Mouse (Mus musculus): Measurements from ENCODE around the gene Ptov1. TPM values are rescaled to one million over a fixed set of nuclear protein-coding genes. Genes with fewer than 3 reads are reported as not detected.

The Ptov1 gene
- polyA plus RNA-seq, 2 experiments, result 35.0 to 47.3 TPM

DNA sequence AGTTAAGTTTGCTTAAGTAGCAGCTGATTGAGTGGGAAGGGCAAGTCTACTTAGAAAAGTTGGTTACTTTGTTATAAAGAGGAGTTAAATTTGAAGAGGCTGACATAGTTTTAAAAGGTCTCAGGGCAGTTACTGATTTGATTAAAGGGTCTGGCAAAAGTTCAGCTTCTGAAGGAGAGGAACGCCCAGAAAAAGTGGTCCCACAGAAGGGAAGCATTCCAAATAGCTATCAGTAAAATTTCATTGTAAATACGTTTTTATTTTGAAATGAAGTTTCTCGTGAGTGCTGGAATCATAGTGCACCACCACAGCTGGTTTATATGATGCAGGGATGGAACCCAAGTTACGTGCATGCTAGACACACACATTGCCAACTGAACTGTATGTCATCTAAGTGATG, 36.8 kb downstream of the Ptov1 start:
- no peak overlapping the region for H3K27ac ChIP-seq
- ATAC-seq (ENCODE audit: insufficient read depth) (no peak), DNase-seq (ENCODE audit: low read depth in 3 of 3, low spot score in 3 of 3) (no peak)
- WGBS (ENCODE audit: insufficient replicate concordance), result 74% methylated on average over 4 of the region's 4 CpGs
- peaks cover 40% of the 10 kb centered on the region for H3K36me3 ChIP-seq (replicated peaks; ENCODE audit: control insufficient read depth, insufficient read depth, low read depth)
- TF ChIP-seq EP300 (IDR thresholded peaks at IDR 0.05; ENCODE audit: low read depth), result no peak
- no peak for TF ChIP-seq CTCF (IDR thresholded peaks at IDR 0.05; ENCODE audit: low read depth)
- H3K4me1 ChIP-seq (replicated peaks; ENCODE audit: control insufficient read depth in 2 of 2, insufficient read depth in 2 of 2, low read length in 1 of 2), result no peaks in the 10 kb centered on the region
- H3K27me3 ChIP-seq (ENCODE audit: control insufficient read depth, insufficient read depth, low read length), result no peaks in the 10 kb centered on the region
- H3K9me3 ChIP-seq (ENCODE audit: control insufficient read depth, low read length), result no peaks in the 10 kb centered on the region
- no peak overlapping the region for H3K4me3 ChIP-seq (ENCODE audit: insufficient read depth in 1 of 2, low read depth in 2 of 2, low read length in 2 of 2)
- H3K4me2 ChIP-seq (ENCODE audit: low read depth), result no peak overlapping the region
- no peak overlapping the region for H3K9ac ChIP-seq (replicated peaks)

DNA sequence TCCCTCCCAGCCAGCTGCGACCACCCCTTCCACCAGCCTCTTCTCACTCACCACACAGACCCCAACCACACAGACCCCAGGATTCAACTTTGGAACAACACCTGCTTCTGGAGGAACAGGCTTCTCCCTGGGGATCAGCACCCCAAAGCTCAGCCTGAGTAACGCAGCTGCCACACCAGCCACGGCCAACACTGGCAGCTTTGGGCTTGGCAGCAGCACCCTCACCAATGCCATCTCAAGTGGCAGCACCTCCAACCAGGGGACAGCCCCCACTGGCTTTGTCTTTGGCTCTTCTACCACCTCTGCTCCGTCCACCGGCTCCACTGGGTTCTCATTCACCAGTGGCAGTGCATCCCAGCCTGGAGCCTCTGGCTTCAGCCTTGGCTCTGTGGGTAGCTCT, 40.9 kb downstream of the Ptov1 start:
- no peak for TF ChIP-seq EP300 (IDR thresholded peaks at IDR 0.05; ENCODE audit: low read depth)
- TF ChIP-seq CTCF (IDR thresholded peaks at IDR 0.05; ENCODE audit: low read depth), result no peak
- Histone ChIP-seq H3K9ac (replicated peaks) (no peak overlapping the region), H3K27me3 (ENCODE audit: control insufficient read depth, insufficient read depth, low read length) (no peaks in the 10 kb centered on the region), H3K4me3 (ENCODE audit: insufficient read depth in 1 of 2, low read depth in 2 of 2, low read length in 2 of 2) (no peak overlapping the region), H3K4me1 (replicated peaks; ENCODE audit: control insufficient read depth in 2 of 2, insufficient read depth in 2 of 2, low read length in 1 of 2) (peaks cover 4% of the 10 kb centered on the region in 2 experiments; a peak in 3 of 4 replicates), H3K9me3 (ENCODE audit: control insufficient read depth, low read length) (no peaks in the 10 kb centered on the region), H3K4me2 (ENCODE audit: low read depth) (no peak overlapping the region), H3K27ac (no peak overlapping the region), H3K36me3 (replicated peaks; ENCODE audit: control insufficient read depth, insufficient read depth, low read depth) (peaks cover 46% of the 10 kb centered on the region)
- ATAC-seq (ENCODE audit: insufficient read depth), result no peak
- WGBS (ENCODE audit: insufficient replicate concordance), result 85% methylated on average over 5 of the region's 5 CpGs
- DNase-seq (ENCODE audit: low read depth in 3 of 3, low spot score in 3 of 3), result no peak

DNA sequence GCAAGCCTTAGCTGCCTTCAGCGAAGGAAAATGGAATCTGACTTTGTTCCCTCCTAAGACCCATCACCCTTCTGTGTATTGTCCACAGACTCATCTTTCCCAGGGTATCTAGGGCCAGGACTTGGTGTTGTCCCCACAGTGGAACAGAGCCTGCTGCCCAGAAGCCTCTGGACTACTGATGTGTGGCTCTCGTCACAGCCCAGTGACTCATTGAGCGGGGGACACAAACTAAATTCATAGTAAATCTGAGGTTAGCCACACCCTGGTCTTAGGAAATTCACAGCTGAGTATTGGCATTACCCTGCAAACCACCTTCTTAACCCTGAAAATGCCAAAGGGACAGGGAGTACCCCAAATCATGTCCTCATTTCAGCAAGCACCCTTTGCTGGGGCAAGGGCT, 42.8 kb downstream of the Ptov1 start:
- WGBS (ENCODE audit: insufficient replicate concordance), result 83% methylated on average over 3 of the region's 3 CpGs

DNA sequence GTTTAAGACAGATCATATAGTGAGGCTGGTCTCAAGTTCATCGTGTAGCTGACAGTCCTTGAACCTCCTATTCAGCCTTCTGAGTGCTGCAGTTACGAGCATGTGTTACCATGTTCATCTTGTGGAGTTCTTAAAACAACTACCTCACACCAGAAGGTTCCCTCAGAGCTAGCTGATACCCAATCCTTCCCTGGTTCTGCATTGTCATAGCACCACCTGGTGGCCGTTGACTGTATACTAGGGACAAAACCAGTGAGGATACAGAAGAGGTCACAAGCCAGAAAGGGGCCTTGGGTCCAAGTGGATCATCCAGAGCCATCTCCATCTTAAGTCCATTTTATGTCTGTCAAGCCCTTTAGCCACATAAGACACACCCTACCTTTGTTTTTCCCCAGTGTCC, 44.7 kb downstream of the Ptov1 start:
- Histone ChIP-seq H3K4me2 (ENCODE audit: low read depth) (no peak overlapping the region), H3K9me3 (ENCODE audit: control insufficient read depth, low read length) (no peaks in the 10 kb centered on the region), H3K4me1 (replicated peaks; ENCODE audit: control insufficient read depth in 2 of 2, insufficient read depth in 2 of 2, low read length in 1 of 2) (peaks cover 21 to 34% of the 10 kb centered on the region in 2 experiments), H3K9ac (replicated peaks) (no peak overlapping the region), H3K27me3 (ENCODE audit: control insufficient read depth, insufficient read depth, low read length) (no peaks in the 10 kb centered on the region), H3K27ac (no peak overlapping the region), H3K36me3 (replicated peaks; ENCODE audit: control insufficient read depth, insufficient read depth, low read depth) (peaks cover 27% of the 10 kb centered on the region), H3K4me3 (ENCODE audit: insufficient read depth in 1 of 2, low read depth in 2 of 2, low read length in 2 of 2) (no peak overlapping the region)
- peak; percentile 45 to 64 (median 55) for DNase-seq (ENCODE audit: low read depth in 3 of 3, low spot score in 3 of 3)
- TF ChIP-seq CTCF (IDR thresholded peaks at IDR 0.05; ENCODE audit: low read depth) (peak; percentile 94), EP300 (IDR thresholded peaks at IDR 0.05; ENCODE audit: low read depth) (no peak)
- 15% methylated on average over 3 of the region's 3 CpGs for WGBS (ENCODE audit: insufficient replicate concordance)
- 0 out of 2 replicates have a peak, but pooled peaks have one; percentile 23 for ATAC-seq (ENCODE audit: insufficient read depth)

More for the DNA sequence above, 42.8 kb downstream of the Ptov1 start:
- no peaks in the 10 kb centered on the region for H3K27me3 ChIP-seq (ENCODE audit: control insufficient read depth, insufficient read depth, low read length)
- H3K4me1 ChIP-seq (replicated peaks; ENCODE audit: control insufficient read depth in 2 of 2, insufficient read depth in 2 of 2, low read length in 1 of 2), result peaks cover 8 to 15% of the 10 kb centered on the region in 2 experiments; a peak in 3 of 4 replicates
- DNase-seq (ENCODE audit: low read depth in 3 of 3, low spot score in 3 of 3), result no peak
- no peaks in the 10 kb centered on the region for H3K9me3 ChIP-seq (ENCODE audit: control insufficient read depth, low read length)
- H3K27ac ChIP-seq, result no peak overlapping the region
- H3K4me3 ChIP-seq (ENCODE audit: insufficient read depth in 1 of 2, low read depth in 2 of 2, low read length in 2 of 2), result no peak overlapping the region
- no peak for TF ChIP-seq CTCF (IDR thresholded peaks at IDR 0.05; ENCODE audit: low read depth)
- TF ChIP-seq EP300 (IDR thresholded peaks at IDR 0.05; ENCODE audit: low read depth), result no peak
- ATAC-seq (ENCODE audit: insufficient read depth), result no peak
- H3K9ac ChIP-seq (replicated peaks), result no peak overlapping the region
- H3K36me3 ChIP-seq (replicated peaks; ENCODE audit: control insufficient read depth, insufficient read depth, low read depth), result peaks cover 41% of the 10 kb centered on the region
- H3K4me2 ChIP-seq (ENCODE audit: low read depth), result no peak overlapping the region

DNA sequence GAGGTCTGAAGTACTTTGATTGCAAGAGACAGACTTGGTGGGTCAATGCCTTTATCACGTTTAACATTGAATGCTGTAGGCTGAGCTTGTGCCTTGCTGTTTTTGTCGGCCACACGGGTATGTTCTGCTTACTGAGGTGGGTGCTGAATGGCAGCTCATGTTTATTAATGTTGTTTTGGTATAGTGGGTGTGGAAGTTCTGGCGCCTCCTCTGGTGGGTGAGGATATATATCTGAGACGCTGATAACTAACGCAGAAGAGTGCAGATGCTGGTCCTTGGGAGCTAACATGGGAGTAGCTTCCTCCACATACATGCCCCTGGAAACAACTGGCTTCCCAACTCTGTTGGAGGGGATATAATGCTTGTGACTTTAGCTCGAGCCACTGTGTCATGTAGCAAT, 46.2 kb downstream of the Ptov1 start:
- H3K4me1 ChIP-seq (replicated peaks; ENCODE audit: control insufficient read depth in 2 of 2, insufficient read depth in 2 of 2, low read length in 1 of 2), result peaks cover 34 to 48% of the 10 kb centered on the region in 2 experiments
- H3K27ac ChIP-seq, result no peak overlapping the region
- no peak for TF ChIP-seq EP300 (IDR thresholded peaks at IDR 0.05; ENCODE audit: low read depth)
- peak; percentile 56 for TF ChIP-seq CTCF (IDR thresholded peaks at IDR 0.05; ENCODE audit: low read depth)
- DNase-seq (ENCODE audit: low read depth in 3 of 3, low spot score in 3 of 3) (no peak), ATAC-seq (ENCODE audit: insufficient read depth) (no peak)
- no peak overlapping the region for H3K4me2 ChIP-seq (ENCODE audit: low read depth)
- H3K4me3 ChIP-seq (ENCODE audit: insufficient read depth in 1 of 2, low read depth in 2 of 2, low read length in 2 of 2), result no peak overlapping the region
- H3K9me3 ChIP-seq (ENCODE audit: control insufficient read depth, low read length), result no peaks in the 10 kb centered on the region
- WGBS (ENCODE audit: insufficient replicate concordance), result 30% methylated on average over 7 of the region's 7 CpGs
- no peak overlapping the region for H3K9ac ChIP-seq (replicated peaks)
- peaks cover 16% of the 10 kb centered on the region for H3K36me3 ChIP-seq (replicated peaks; ENCODE audit: control insufficient read depth, insufficient read depth, low read depth)
- no peaks in the 10 kb centered on the region for H3K27me3 ChIP-seq (ENCODE audit: control insufficient read depth, insufficient read depth, low read length)
